Mouse (Mus musculus): ENCODE data around the gene Aldh2. TPM values are rescaled to one million over a fixed set of nuclear protein-coding genes. Genes with fewer than 3 reads are reported as not detected.

Aldh2 gene
- polyA plus RNA-seq (2014; fragmentation: Illumina TruSeq; extraction: RNeasy Lipid Tissue Mini Kit (QIAGEN cat#74804); ENCODE audit: low read depth, low replicate concordance), result 893 TPM

DNA sequence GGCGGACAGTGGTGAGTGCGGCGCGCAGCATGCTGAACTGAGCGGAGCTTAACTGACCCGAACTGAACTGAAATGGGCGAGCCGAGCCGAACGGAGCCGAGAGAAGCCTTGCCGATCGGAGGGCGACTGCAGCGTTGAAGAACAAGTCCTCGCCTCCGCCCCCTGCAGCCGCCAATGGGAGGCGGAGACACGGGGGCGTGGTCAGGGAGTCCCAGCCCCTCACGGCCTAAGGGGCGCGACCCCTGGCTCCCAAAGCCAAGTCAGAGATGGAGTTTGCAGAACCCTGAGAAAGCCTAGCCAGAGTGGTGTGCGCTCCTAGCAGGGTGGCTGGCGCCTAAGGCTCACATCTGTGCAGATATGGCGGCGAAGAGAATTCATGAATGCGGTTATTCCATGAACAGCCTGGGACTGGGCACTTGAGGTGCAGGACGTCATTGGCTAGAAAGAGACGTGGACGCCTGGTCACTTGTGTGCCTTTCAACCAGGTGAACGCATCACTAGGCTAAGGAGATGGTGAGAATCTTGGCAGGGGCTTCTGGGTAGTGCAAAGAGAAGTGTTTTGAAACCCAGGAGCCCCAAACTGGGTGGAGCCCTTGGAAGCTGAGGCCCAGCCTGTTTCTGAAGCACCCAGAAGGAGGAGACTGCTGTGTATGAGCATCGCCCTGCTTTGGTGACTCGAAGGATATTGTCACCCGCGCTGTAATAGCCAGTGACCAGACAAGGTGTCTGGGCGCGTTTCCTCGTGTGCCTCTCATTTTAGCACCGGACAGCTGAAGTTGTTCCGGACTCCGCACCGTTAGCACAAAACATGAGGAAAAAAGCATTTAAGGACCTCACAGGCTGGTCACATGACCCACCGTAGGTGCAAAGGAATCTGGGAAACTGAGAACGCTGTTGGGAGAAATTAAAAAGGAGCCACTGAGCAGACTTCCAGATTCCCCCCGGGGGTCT is at the start of gene Aldh2:
Aldh2 (minus strand) TSS at position 374 of the 951 bp plus-strand sequence.

DNA sequence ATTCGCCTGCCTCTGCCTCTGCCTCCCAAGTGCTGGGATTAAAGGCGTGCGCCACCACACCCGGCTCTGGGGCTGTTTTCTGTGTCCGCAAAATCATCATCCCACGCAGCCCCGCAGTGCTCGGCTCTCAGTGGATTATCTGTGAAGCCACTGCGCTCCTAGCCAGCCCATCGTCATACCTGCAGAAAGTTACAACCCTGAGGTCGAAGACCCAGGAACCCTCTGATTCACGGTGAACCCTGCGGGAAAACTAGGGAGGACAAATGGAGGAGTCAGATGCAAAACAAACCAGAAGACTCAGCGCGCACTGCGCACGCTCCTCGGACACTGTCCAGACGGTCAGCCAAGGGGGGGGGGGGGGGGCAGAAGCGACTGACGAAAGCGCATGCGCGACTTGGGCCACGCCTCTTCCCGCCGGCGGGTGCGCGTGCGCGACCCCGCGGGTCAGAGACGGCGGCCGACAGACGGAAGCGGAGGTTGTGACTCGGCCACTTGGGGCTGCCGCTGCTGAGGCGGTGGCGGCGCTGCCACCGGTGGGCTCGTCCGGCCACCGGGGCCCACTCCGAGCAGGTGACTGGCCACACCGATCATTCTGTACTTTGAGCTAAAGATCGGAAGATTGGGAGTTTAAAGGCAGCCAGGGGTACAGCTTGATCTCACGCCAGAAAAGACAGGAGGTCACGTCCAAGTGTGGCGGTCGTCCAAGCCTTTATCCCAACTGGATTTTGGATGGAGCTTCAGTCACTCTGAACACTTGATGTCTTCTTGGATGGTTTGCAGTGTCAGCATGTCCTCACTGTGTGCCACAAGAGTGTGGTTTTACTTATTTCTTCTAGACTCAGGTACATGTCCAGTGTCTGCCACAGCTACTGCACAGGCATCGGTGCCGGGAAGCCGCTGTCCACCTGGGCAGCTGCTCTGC is 25.2 kb upstream of the Aldh2 start, which contains the start of gene Acad12:
Acad12 (minus strand) TSS at position 347 of the 922 bp plus-strand sequence.

GRCm38 (mm10) chr5:121545793-121546529 is 47.7 kb downstream of the Aldh2 start, which contains the start of gene Mapkapk5:
Gene Mapkapk5 (minus strand): TSS chr5:121545905.

GRCm38 (mm10) chr5:121544910-121545792 is 48.5 kb downstream of the Aldh2 start, which contains the start of the genes Adam1a and Gm42878:
Gene Adam1a (minus strand): TSS chr5:121545482.
Gene Gm42878 (minus strand): TSS chr5:121545482.

Other genes with a start within 250 kb of the Aldh2 start
- 79.0 TPM for gene Trafd1, start 208.2 kb downstream of the Aldh2 start, polyA plus RNA-seq (2014; fragmentation: Illumina TruSeq; extraction: RNeasy Lipid Tissue Mini Kit (QIAGEN cat#74804); ENCODE audit: low read depth, low replicate concordance)
- gene Naa25, start 195.9 kb downstream of the Aldh2 start, polyA plus RNA-seq (2014; fragmentation: Illumina TruSeq; extraction: RNeasy Lipid Tissue Mini Kit (QIAGEN cat#74804); ENCODE audit: low read depth, low replicate concordance), result 10.2 TPM
- 4.9 TPM for gene Tmem116, start 141.9 kb downstream of the Aldh2 start, polyA plus RNA-seq (2014; fragmentation: Illumina TruSeq; extraction: RNeasy Lipid Tissue Mini Kit (QIAGEN cat#74804); ENCODE audit: low read depth, low replicate concordance)
- 212 TPM for gene Erp29, start 141.3 kb downstream of the Aldh2 start, polyA plus RNA-seq (2014; fragmentation: Illumina TruSeq; extraction: RNeasy Lipid Tissue Mini Kit (QIAGEN cat#74804); ENCODE audit: low read depth, low replicate concordance)
- 2.4 TPM for gene Adam1b, start 90.4 kb downstream of the Aldh2 start, polyA plus RNA-seq (2014; fragmentation: Illumina TruSeq; extraction: RNeasy Lipid Tissue Mini Kit (QIAGEN cat#74804); ENCODE audit: low read depth, low replicate concordance)
- gene Adam1a, start 48.3 kb downstream of the Aldh2 start, polyA plus RNA-seq (2014; fragmentation: Illumina TruSeq; extraction: RNeasy Lipid Tissue Mini Kit (QIAGEN cat#74804); ENCODE audit: low read depth, low replicate concordance), result 6.5 TPM
- gene Gm42878, start 48.3 kb downstream of the Aldh2 start, polyA plus RNA-seq (2014; fragmentation: Illumina TruSeq; extraction: RNeasy Lipid Tissue Mini Kit (QIAGEN cat#74804); ENCODE audit: low read depth, low replicate concordance), result not detected
- gene Mapkapk5, start 47.9 kb downstream of the Aldh2 start, polyA plus RNA-seq (2014; fragmentation: Illumina TruSeq; extraction: RNeasy Lipid Tissue Mini Kit (QIAGEN cat#74804); ENCODE audit: low read depth, low replicate concordance), result 58.8 TPM
- 19.0 TPM for gene Acad12, start 25.1 kb upstream of the Aldh2 start, polyA plus RNA-seq (2014; fragmentation: Illumina TruSeq; extraction: RNeasy Lipid Tissue Mini Kit (QIAGEN cat#74804); ENCODE audit: low read depth, low replicate concordance)
- 12.7 TPM for gene Acad10, start 66.7 kb upstream of the Aldh2 start, polyA plus RNA-seq (2014; fragmentation: Illumina TruSeq; extraction: RNeasy Lipid Tissue Mini Kit (QIAGEN cat#74804); ENCODE audit: low read depth, low replicate concordance)
- 37.9 TPM for gene Brap, start 66.7 kb upstream of the Aldh2 start, polyA plus RNA-seq (2014; fragmentation: Illumina TruSeq; extraction: RNeasy Lipid Tissue Mini Kit (QIAGEN cat#74804); ENCODE audit: low read depth, low replicate concordance)
- gene Atxn2, start 117.5 kb upstream of the Aldh2 start, polyA plus RNA-seq (2014; fragmentation: Illumina TruSeq; extraction: RNeasy Lipid Tissue Mini Kit (QIAGEN cat#74804); ENCODE audit: low read depth, low replicate concordance), result 76.9 TPM
- gene Sh2b3, start 243.8 kb upstream of the Aldh2 start, polyA plus RNA-seq (2014; fragmentation: Illumina TruSeq; extraction: RNeasy Lipid Tissue Mini Kit (QIAGEN cat#74804); ENCODE audit: low read depth, low replicate concordance), result 19.7 TPM

All from adipose tissue, adult 10 weeks (tissue).